8 mouse cellular contexts compared by ENCODE assay signal in genomic region chr4:45795191-45795811, GRCm38 (mm10). TPM values are rescaled to one million over a fixed set of nuclear protein-coding genes. Genes with fewer than 3 reads are reported as not detected.
DNase-seq lines count a peak whose midpoint lies in the region; ATAC-seq and TF ChIP-seq lines count a peak whose summit lies in the region.

No protein-coding gene starts in this region.

- peak overlapping the region; percentile 65 for H3K9ac ChIP-seq in heart, embryonic 11.5 days (ENCODE audit: low read depth, low read length)
- no peak overlapping the region for H3K9ac ChIP-seq in embryonic facial prominence, embryonic 15.5 days

- peaks cover 26% of the 10 kb centered on the region for H3K4me1 ChIP-seq in heart, embryonic 11.5 days (ENCODE audit: control insufficient read depth, insufficient read depth, low read length)
- H3K4me1 ChIP-seq in embryonic facial prominence, embryonic 15.5 days, result peaks cover 8% of the 10 kb centered on the region; the same call in 1 of the 2 replicates
- no peaks in the 10 kb centered on the region; the same call in 1 of the 2 replicates for H3K4me1 ChIP-seq in kidney, adult 2 months (ENCODE audit: control insufficient read depth, insufficient read depth, low read length)

- H3K4me3 ChIP-seq in heart, embryonic 11.5 days (ENCODE audit: low read depth, low read length), result peak overlapping the region; percentile 22; the same call in 1 of the 2 replicates
- H3K4me3 ChIP-seq in embryonic facial prominence, embryonic 15.5 days (replicated peaks), result peak overlapping the region; percentile 11; the same call in 1 of the 2 replicates
- H3K4me3 ChIP-seq in kidney, adult 2 months (ENCODE audit: insufficient read depth, low read depth, low read length), result no peak overlapping the region

- H3K36me3 ChIP-seq in heart, embryonic 11.5 days (ENCODE audit: control insufficient read depth, insufficient read depth, low read length), result no peaks in the 10 kb centered on the region
- no peaks in the 10 kb centered on the region for H3K36me3 ChIP-seq in embryonic facial prominence, embryonic 15.5 days
- no peaks in the 10 kb centered on the region for H3K36me3 ChIP-seq in kidney, adult 2 months (ENCODE audit: control insufficient read depth, insufficient read depth, low read length)

- no peak for ATAC-seq in heart, embryonic 11.5 days (replicated peaks; ENCODE audit: insufficient number of reproducible peaks, low FRiP score, low TSS enrichment)
- 0 out of 2 replicates have a peak, but pooled peaks have one; percentile 35 for ATAC-seq in embryonic facial prominence, embryonic 15.5 days (ENCODE audit: insufficient number of reproducible peaks, low FRiP score, low TSS enrichment, low read depth)
- peak; percentile 37 for ATAC-seq in megakaryocyte, adult 5-6 weeks (ENCODE audit: poor library complexity, severe bottlenecking)

- H3K9me3 ChIP-seq in heart, embryonic 11.5 days (replicated peaks; ENCODE audit: control insufficient read depth, low read length), result no peaks in the 10 kb centered on the region
- no peaks in the 10 kb centered on the region for H3K9me3 ChIP-seq in embryonic facial prominence, embryonic 15.5 days (replicated peaks)

- WGBS in heart, embryonic 11.5 days (ENCODE audit: insufficient replicate concordance), result 7% methylated on average over 12 of the region's 12 CpGs
- 8% methylated on average over 12 of the region's 12 CpGs for WGBS in embryonic facial prominence, embryonic 15.5 days
- WGBS in kidney, adult 2 months, result 4% methylated on average over 12 of the region's 12 CpGs

- no peak for TF ChIP-seq CTCF in kidney, adult 2 months (conservative IDR thresholded peaks at IDR 0.05; ENCODE audit: insufficient read depth, insufficient read length, low read depth, low read length)

- no peaks in the 10 kb centered on the region; the same call in none of the 2 replicates for H3K27me3 ChIP-seq in heart, embryonic 11.5 days (ENCODE audit: control insufficient read depth, insufficient read depth, low read length)
- peaks cover 6% of the 10 kb centered on the region; the same call in 1 of the 2 replicates for H3K27me3 ChIP-seq in embryonic facial prominence, embryonic 15.5 days
- H3K27me3 ChIP-seq in kidney, adult 2 months (replicated peaks; ENCODE audit: control insufficient read depth, insufficient read depth, low read length), result no peaks in the 10 kb centered on the region

- DNase-seq in heart, postnatal 14 days, result no peak
- peak; percentile 35 for DNase-seq in kidney, adult 2 months
- DNase-seq in left cerebral cortex, adult 11 months (ENCODE audit: low spot score), result no peak
- no peak for DNase-seq in cerebellum, adult 8-10 months
- DNase-seq in urinary bladder, postnatal 36 days (ENCODE audit: low spot score in 2 of 2), result no peak

- 0 out of 2 replicates have a peak overlapping the region, but pooled peaks have one; percentile 50 for H3K27ac ChIP-seq in heart, embryonic 11.5 days (ENCODE audit: low read depth, low read length)
- H3K27ac ChIP-seq in embryonic facial prominence, embryonic 15.5 days (replicated peaks), result no peak overlapping the region
- H3K27ac ChIP-seq in kidney, adult 2 months (ENCODE audit: insufficient read depth, low read depth, low read length), result no peak overlapping the region

- no peak for TF ChIP-seq POLR2A in kidney, adult 2 months (IDR thresholded peaks at IDR 0.05; ENCODE audit: low read depth, low read length)

- H3K4me2 ChIP-seq in heart, embryonic 11.5 days, result peak overlapping the region; percentile 63
- peak overlapping the region; percentile 40 for H3K4me2 ChIP-seq in embryonic facial prominence, embryonic 15.5 days (replicated peaks)

- intact Hi-C loops in heart, postnatal 14 days (cut with DNase I), result no loop called here

RNA-seq across cellular contexts. Expression of gene Aldh1b1, which starts 3.5 kb away (rescaled TPM):
- 33.1 and 49.0 TPM in 2 replicates for polyA plus RNA-seq in heart, embryonic 11.5 days (2014; fragmentation: Nextera tagmentation; extraction: Ambion mirVana)
- 10 to 100 TPM; 30.2 to 31.6 TPM for total RNA-seq in heart, postnatal 14 days (2021)
- 4.0 and 4.1 TPM in 2 replicates for polyA plus RNA-seq in embryonic facial prominence, embryonic 15.5 days (2015; fragmentation: Nextera tagmentation; extraction: Ambion mirVana)
- 4.2 and 5.8 TPM in 2 replicates for polyA plus RNA-seq in kidney, adult 2 months (2012; rRNA removed)
- 10.4 and 11.6 TPM in 2 replicates for total RNA-seq in megakaryocyte, adult 5-6 weeks (2015)
- total RNA-seq in megakaryocyte, adult 5-6 weeks (2017), result 36.2 and 41.9 TPM in 2 replicates

RNA-seq across cellular contexts. Expression of gene Igfbpl1, which starts 31.4 kb away (rescaled TPM):
- 16.8 and 18.4 TPM in 2 replicates for polyA plus RNA-seq in heart, embryonic 11.5 days (2014; fragmentation: Nextera tagmentation; extraction: Ambion mirVana)
- 1 to 10 TPM; 2.2 to 2.4 TPM for total RNA-seq in heart, postnatal 14 days (2021)
- polyA plus RNA-seq in embryonic facial prominence, embryonic 15.5 days (2015; fragmentation: Nextera tagmentation; extraction: Ambion mirVana), result 0.37 and 0.80 TPM in 2 replicates
- not detected in 2 replicates for polyA plus RNA-seq in kidney, adult 2 months (2012; rRNA removed)
- total RNA-seq in megakaryocyte, adult 5-6 weeks (2015), result not detected in 2 replicates
- not detected in 2 replicates for total RNA-seq in megakaryocyte, adult 5-6 weeks (2017)

RNA-seq across cellular contexts. Expression of gene Stra6l, which starts 53.2 kb away (rescaled TPM):
- polyA plus RNA-seq in heart, embryonic 11.5 days (2014; fragmentation: Nextera tagmentation; extraction: Ambion mirVana), result 0.27 TPM in 1 of 2 replicates, not detected in the other
- total RNA-seq in heart, postnatal 14 days (2021), result not detected
- 0.18 and 0.23 TPM in 2 replicates for polyA plus RNA-seq in embryonic facial prominence, embryonic 15.5 days (2015; fragmentation: Nextera tagmentation; extraction: Ambion mirVana)
- 6.3 and 9.1 TPM in 2 replicates for polyA plus RNA-seq in kidney, adult 2 months (2012; rRNA removed)
- total RNA-seq in megakaryocyte, adult 5-6 weeks (2015), result 0.11 and 0.22 TPM in 2 replicates
- total RNA-seq in megakaryocyte, adult 5-6 weeks (2017), result 0.07 and 0.33 TPM in 2 replicates
